Mouse (Mus musculus): Measurements from ENCODE around the gene Zdhhc6.

Zdhhc6 gene

GRCm38 (mm10) chr19:55315452-55316108 is at the start of gene Zdhhc6:
Zdhhc6 (minus strand) TSS chr19:55316032.
- DNase-seq (ENCODE audit: low spot score in 2 of 2) = peak; percentile 60 to 72

- peak; percentile 59 to 70 for DNase-seq (ENCODE audit: low spot score in 2 of 2)
Observed at GRCm38 (mm10) chr19:55362606-55363005, 46.8 kb upstream of the Zdhhc6 start.

GRCm38 (mm10) chr19:55350673-55351378 is 35.0 kb upstream of the Zdhhc6 start:
- DNase-seq (ENCODE audit: low spot score in 2 of 2) = no peak

DNA sequence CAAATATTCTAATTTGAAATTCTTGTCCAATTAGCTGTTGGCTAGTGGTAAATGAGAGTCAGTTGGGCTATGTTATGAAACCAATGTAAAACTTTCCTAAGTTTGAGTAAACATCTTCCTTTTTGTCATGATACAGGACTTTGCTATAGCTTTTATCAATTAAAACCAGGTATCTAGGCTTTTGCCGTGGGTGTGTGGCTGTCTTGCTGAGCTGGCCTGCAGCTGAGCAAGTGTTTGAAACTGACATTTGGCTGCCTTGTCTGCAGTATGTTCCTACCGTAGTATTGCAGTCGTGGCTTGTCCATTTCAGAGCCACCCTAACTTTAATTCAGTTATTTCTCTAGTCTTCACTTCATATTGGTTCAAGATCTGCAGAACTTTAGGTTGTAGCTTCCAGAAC is 32.4 kb upstream of the Zdhhc6 start:
- DNase-seq (ENCODE audit: low spot score in 2 of 2) = no peak

DNA sequence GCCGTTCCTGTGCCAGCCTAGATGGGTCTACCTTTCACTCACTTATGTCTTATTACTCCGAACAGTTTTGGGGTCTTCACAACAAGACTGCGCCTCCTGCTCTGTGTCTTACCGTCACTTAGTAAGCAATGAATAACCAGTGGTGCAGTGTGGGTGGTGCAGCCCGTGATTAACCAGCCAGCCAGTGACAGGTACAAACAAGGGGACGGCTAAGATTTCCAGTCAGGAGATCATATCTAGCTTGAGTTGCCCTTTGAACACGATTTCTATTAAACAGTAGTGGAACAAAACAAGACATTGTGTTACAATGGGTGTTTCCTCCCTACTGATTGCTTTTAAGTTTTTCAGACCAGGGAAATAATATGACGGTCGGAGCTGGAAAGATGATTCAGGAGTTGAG is 27.4 kb upstream of the Zdhhc6 start:
- no peak for DNase-seq (ENCODE audit: low spot score in 2 of 2)

- DNase-seq (ENCODE audit: low spot score in 2 of 2) = no peak
Observed at GRCm38 (mm10) chr19:55342423-55342822, 26.6 kb upstream of the Zdhhc6 start.

DNA sequence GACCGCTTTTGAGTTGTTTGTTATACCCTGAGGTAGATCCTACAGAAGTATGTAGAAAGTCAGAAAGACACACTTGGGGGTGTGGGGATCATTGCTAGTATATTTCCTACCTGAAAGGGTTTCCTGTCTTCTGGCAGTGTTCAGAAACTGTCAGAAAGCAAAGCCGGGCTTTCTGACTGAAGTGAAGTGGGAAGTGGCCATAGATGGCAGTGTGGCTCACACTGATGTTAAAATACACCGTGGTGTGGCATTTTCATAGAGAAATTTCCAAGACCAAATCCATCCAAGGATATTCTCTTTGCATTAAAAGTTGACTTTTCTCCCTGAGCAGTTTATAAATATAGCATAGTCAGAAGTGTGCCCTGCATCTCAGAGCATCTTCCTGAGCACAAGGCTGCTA is 25.5 kb upstream of the Zdhhc6 start:
- no peak for DNase-seq (ENCODE audit: low spot score in 2 of 2)

DNA sequence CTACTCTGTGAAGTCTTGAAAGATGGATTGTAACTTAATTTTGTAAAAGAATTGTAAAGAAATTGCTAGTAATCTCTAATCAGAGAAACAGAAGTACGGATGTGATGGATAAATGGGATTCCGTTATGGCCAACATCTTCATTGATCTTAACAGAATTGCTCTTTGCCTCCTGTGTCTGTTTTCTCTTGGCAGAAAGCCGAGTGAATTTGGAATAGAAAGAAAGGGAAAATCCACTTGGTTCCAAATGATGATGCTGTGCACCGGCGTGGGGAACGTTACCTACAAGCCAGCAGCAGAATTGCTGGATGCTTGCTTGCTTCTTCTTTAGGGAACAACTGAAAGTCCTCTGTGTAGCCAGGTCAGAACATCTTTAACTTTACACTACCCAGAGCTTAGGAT is 24.7 kb upstream of the Zdhhc6 start:
- no peak for DNase-seq (ENCODE audit: low spot score in 2 of 2)

DNA sequence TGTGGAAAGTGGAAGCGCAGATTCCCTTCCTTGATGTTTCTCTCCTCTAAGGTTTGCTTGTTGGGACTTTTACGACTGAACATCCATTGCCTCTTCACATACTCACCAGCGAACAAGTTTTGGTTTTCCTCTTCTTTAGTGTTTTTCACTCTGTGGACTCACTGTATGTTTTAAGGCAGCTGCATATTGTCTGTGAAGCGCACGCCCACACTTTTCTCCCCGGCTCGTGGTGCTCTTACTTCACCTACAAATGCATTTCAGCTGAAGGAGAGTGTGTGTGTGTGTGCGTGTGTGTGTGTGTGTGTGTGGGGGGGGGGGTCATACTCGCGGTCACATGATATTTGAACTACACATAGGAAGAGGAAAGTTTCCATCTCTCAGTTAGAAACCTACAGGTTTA is 21.8 kb upstream of the Zdhhc6 start:
- no peak for DNase-seq (ENCODE audit: low spot score in 2 of 2)

- no peak for DNase-seq (ENCODE audit: low spot score in 2 of 2)
Observed at GRCm38 (mm10) chr19:55337066-55337465, 21.2 kb upstream of the Zdhhc6 start.

DNA sequence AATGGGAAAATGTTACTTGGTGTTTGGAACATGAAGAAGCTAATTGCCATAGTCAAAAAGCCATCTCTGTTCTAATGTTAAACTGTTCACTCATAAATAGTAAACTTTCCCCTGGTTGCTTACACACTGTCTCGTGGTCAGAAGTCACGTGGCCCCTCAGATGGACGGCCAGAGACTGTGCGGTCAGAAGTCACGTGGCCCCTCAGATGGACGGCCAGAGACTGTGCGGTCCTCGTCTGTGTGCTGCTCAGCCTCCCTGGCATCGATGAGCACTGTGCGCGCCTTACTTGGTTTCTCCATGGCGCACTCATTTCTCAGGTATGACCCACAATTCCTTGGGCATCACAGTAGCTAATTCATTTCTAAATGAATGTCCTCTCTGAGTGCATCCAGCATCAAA is 20.6 kb upstream of the Zdhhc6 start:
- no peak for DNase-seq (ENCODE audit: low spot score in 2 of 2)

DNA sequence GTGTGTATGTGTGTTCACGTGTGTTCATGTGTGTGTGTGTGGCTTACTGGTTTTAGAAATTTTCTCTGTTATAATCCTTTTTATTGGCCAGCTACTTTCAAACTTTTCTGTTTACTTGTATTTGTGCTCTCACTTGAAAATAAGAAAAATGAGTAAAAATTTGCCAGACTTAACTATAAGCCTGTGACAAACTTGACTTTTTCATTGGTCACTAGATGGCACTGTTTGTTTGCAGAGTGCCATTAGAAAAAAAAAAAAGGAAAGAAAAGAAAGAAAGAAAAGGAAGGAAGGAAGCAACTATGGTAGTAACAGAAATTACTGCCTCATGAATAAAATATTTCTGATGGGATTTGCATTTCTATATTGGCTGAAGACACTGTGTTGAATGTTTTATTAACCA is 20.0 kb upstream of the Zdhhc6 start:
- DNase-seq (ENCODE audit: low spot score in 2 of 2) = no peak

DNA sequence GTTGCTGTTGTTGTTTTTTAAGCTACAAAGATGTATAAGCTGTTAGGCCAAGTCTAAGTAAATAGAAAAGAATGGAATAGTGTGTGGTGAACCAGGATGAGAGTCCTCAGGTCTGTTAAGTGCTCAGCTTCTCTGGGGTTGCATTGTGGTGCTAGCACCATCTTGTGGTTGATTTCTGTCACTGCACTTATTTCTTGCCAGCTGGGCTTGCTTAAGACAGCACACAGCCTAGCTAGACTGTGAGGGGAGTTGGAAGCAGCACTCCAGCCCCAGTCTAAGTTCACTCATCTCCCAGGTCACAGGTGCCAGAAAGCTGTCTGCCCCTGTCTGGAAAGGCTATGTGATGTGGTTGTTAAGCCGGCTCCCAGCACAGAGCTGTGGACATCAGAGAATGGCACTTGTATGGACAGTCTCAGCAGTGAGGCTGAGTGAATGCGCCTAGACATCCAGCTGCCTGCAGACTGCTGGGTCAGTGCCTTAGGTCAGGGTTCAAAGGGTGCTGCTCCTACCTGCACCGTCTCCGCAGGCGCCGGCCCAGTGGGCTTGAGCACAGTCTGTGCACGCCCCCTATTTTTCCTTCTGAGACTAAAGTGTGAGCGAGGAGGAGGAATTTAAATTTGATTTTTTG is 16.9 kb upstream of the Zdhhc6 start:
- DNase-seq (ENCODE audit: low spot score in 2 of 2) = peak; percentile 49 to 52

DNA sequence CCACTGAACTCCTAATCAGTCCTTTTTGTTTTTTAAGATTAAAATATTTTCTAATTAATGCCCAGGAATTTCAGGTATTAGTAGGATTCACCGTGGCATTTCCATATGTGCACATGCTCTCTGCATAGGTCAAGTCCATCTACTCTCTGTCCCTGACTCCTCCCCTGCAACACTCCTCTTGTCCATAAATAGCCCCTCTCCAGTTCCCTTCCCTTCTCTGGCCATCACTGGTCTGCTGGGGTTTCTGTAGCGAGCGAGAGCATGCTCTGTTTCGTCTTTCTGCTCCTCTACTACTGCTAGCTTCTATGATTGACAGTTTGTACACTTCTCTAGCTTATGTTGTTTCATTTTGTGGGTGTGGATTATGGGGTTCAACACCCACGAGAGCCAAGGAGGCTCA is 15.9 kb upstream of the Zdhhc6 start:
- no peak for DNase-seq (ENCODE audit: low spot score in 2 of 2)

- no peak for DNase-seq (ENCODE audit: low spot score in 2 of 2)
Observed at GRCm38 (mm10) chr19:55327510-55327909, 11.7 kb upstream of the Zdhhc6 start.

DNA sequence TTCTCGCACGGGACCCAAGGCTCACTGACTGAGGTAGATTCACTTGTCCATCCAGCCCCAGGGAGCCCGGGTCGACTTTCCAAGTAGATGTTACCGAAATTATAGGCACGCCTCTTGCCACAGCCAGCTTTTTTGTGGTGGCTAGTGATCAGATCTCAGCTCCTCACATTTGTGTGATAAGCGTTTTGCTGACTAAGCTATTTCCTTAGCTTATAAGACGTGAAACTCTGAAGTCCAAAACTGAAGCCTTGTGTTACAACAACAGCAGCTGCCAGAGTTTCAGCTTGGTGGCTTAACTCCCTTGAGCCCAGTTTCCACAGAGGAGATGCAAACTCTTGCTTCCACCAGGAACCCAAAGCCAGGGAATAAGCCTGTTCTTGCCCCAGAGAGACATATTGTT is 6.8 kb upstream of the Zdhhc6 start:
- no peak for DNase-seq (ENCODE audit: low spot score in 2 of 2)

DNA sequence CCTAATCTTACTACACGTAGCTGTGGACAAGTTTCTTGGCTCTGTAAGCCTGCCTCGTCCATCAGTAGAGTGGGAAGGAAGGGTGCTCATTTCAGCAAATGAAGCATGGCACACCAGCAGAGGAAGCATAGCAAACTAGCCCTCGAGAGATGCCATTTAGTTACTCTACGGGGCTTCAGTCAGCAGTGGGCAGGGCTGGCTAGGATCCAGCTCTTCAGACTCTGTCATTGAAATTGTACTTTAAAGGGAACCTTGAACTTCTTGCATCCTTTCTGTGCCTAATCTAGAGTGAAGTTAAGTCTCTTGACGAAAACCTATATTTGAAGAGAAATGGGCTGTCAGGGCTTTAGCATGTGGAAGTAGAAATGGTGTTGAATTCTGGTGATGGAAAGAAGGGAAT is 3.7 kb upstream of the Zdhhc6 start:
- no peak for DNase-seq (ENCODE audit: low spot score in 2 of 2)

DNA sequence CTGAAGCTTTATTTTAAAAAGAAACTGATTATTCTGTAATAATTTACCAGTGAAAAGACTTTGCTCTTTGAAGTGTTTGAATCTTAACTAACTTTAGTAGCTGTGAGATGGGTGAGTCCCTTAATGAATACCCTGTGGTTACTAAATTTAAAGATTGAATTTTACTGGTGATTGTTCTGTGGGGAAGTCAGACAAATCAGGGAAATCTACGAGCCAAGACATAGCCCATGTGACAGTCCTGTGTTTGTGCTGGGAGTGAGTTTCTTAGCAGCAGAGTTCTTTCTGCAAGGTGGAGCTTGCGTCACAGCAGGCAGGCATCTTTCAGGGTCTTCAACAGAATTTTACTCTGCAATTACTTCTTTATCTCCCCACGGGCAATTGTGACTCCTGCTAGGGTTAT is 3.2 kb upstream of the Zdhhc6 start:
- DNase-seq (ENCODE audit: low spot score in 2 of 2) = no peak

DNA sequence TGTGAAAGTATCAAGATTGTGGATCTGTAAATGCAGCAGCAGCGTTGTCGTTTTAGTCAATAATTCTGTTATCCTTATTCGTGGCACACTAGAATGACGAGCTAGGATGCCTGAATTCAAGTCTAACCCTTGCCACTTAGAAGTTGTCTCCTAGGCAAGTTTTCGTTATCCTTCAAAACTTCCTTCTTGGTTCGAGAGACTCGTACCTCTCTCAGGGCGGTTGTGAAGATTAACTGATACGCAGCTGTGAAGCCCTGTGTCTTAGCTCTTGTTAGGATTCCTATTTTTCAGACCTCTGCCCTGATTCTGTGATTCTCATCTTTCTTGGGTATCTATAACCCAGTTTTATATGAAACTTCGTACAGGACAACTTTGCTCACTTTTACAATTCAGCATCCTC is 1.1 kb upstream of the Zdhhc6 start:
- DNase-seq (ENCODE audit: low spot score in 2 of 2) = no peak

DNA sequence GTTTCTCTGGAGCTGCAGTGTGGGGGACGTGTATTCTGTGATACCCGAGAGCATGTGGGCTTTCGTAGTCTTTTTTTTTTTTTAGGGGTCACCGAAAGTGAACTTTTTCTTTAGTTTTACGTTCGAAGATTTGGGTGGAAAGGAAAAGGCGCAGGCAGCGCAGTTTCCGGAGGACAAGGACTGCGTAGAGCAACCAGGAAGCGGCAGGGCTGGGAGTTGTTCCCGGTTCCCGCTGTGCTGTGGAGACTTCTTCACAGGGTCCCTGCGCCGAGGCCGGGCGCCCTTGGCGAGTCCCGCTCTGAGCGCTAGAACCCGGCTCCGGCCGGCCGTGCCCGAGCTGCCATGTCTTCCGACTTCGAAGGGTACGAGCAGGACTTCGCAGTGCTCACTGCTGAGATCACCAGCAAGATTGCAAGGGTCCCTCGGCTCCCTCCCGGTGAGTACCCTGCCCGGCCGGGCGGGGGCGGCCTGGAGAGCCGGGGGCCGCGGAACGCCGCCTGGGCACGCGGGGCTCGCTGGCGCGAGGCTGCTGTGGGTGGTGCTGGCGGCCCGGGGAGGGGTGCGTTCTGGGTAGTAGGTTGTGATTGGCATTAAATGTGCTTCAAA is 380 bp upstream of the Zdhhc6 start, which contains the start of gene Vti1a:
Vti1a (plus strand) TSS at position 187 of the 606 bp plus-strand sequence.
- DNase-seq (ENCODE audit: low spot score in 2 of 2) = peak; percentile 82 to 84

DNA sequence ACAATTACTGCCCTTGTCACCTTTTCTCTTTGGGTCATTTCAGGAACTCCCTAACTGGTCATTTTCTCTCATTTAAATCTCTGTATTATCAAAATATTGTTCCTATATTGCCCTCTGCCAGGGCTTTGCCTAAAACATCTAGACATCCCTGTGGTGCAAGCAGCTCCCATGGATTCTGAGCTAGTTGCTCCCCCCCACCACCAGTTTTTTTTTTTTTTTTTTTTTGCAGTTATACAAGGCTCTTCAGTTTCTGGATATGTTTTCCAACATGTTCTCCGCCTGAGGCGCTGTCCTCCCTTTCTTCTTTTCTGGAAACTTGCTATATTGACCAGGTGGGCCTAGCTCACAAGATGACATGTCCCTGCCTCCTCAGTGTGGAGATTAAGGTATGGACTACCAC is 2.2 kb downstream of the Zdhhc6 start:
- no peak for DNase-seq (ENCODE audit: low spot score in 2 of 2)

- no peak for DNase-seq (ENCODE audit: low spot score in 2 of 2)
Observed at GRCm38 (mm10) chr19:55311874-55312273, 4.0 kb downstream of the Zdhhc6 start.

DNA sequence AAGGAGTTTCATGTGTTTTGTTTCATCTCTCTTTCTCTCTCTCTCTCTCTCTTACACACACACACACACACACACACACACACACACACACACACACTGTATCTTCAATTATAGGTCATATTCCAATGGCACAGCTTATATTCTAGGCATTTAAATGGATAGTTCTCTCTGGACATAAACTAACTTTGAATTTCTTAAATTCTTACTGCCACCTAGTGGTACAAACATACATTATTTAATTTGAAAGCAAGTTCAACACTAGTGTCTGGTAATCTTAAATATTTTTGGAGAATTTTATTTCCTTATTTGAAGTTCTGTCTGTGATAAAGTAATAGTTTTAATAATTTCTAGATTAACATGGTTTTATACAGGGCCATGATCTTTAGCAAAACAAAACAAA is 10.8 kb downstream of the Zdhhc6 start:
- no peak for DNase-seq (ENCODE audit: low spot score in 2 of 2)
